Mouse (Mus musculus) limb, embryonic 13.5 days (tissue): ENCODE results near the gene Vamp4. TPM values are rescaled to one million over a fixed set of nuclear protein-coding genes. Genes with fewer than 3 reads are reported as not detected.
"Not testable (repeated sequence)": the region's sequence is repeated elsewhere in the genome, so short reads cannot be mapped to it uniquely, and the experiment has no call there.

Source experiments
- ATAC-seq: fragments of 200-750 bp; cut with Nextera tagmentation; 2 replicates; pipeline ENCODE4 v1.8.0; 2017; ENCODE audit warnings: low read depth, moderate number of reproducible peaks, moderate TSS enrichment; ENCODE audit not compliant: low FRiP score
- H3K27ac ChIP-seq: fragments of 300-500 bp; sonication (generic); 2 replicates; pipeline ENCODE4 v1.5.1; 2015; ENCODE audit warnings: inconsistent platforms, mild to moderate bottlenecking, moderate library complexity
- H3K27me3 ChIP-seq: fragments of 300-500 bp; sonication (generic); 2 replicates; pipeline ENCODE4 v1.6.1; 2015; ENCODE audit warnings: mild to moderate bottlenecking, inconsistent platforms
- H3K36me3 ChIP-seq: fragments of 300-500 bp; sonication (generic); 2 replicates; pipeline ENCODE4 v1.6.1; 2015; ENCODE audit warnings: inconsistent platforms, mild to moderate bottlenecking, moderate library complexity
- H3K4me1 ChIP-seq: fragments of 300-500 bp; sonication (generic); 2 replicates; pipeline ENCODE4 v1.6.1; 2015; ENCODE audit warnings: inconsistent platforms
- H3K4me2 ChIP-seq: fragments of 300-500 bp; sonication (generic); replicated peaks from 2 replicates; pipeline ENCODE4 v1.6.1; 2015; ENCODE audit warnings: inconsistent platforms, mild to moderate bottlenecking, moderate library complexity
- H3K4me3 ChIP-seq: fragments of 300-500 bp; sonication (generic); 2 replicates; pipeline ENCODE4 v1.5.1; 2015; ENCODE audit warnings: moderate library complexity, mild to moderate bottlenecking, inconsistent platforms
- H3K9ac ChIP-seq: fragments of 300-500 bp; sonication (generic); 2 replicates; pipeline ENCODE4 v1.6.1; 2015; ENCODE audit warnings: mild to moderate bottlenecking, inconsistent platforms
- H3K9me3 ChIP-seq: fragments of 300-500 bp; sonication (generic); 2 replicates; pipeline ENCODE4 v1.6.1; 2016; ENCODE audit warnings: inconsistent platforms
- WGBS: fragments of 180-500 bp; shearing (Covaris S2); methylation state at CpG from one replicate; pipeline ENCODE4 v1.1.7; 2015; 5-methylcytosine and 5-hydroxymethylcytosine counted together
- polyA plus RNA-seq: library from polyadenylated mRNA; unstranded; fragments of >200 nt; fragmentation: Nextera tagmentation; extraction: Ambion mirVana; gene quantifications from 2 replicates; pipeline ENCODE4 v1.2.1, GENCODE M21; 2015

Vamp4 gene
- polyA plus RNA-seq, 1 experiment from 2014 or later = 88.7 TPM

GRCm38 (mm10) chr1:162635291-162635931 is 65.1 kb downstream of the Vamp4 start:
- not testable (repeated sequence) for H3K4me3 ChIP-seq, H3K36me3 ChIP-seq, H3K4me2 ChIP-seq, H3K27ac ChIP-seq, ATAC-seq, H3K4me1 ChIP-seq, H3K9me3 ChIP-seq, H3K27me3 ChIP-seq, H3K9ac ChIP-seq
- WGBS = 29% methylated on average over 1 of the region's 1 CpGs

- Histone ChIP-seq H3K4me1 (no peaks in the 10 kb centered on the region), H3K9ac (no peak overlapping the region), H3K27me3 (no peaks in the 10 kb centered on the region), H3K36me3 (no peaks in the 10 kb centered on the region), H3K4me3 (no peak overlapping the region), H3K4me2 (no peak overlapping the region), H3K27ac (no peak overlapping the region), H3K9me3 (no peaks in the 10 kb centered on the region)
- no peak for ATAC-seq
- WGBS = 66% methylated on average over 3 of the region's 3 CpGs
Measured at GRCm38 (mm10) chr1:162636516-162636915, 66.2 kb downstream of the Vamp4 start.

- Histone ChIP-seq H3K4me3 (no peak overlapping the region), H3K4me1 (no peaks in the 10 kb centered on the region), H3K9ac (no peak overlapping the region), H3K4me2 (no peak overlapping the region), H3K27me3 (no peaks in the 10 kb centered on the region), H3K9me3 (no peaks in the 10 kb centered on the region), H3K36me3 (no peaks in the 10 kb centered on the region), H3K27ac (no peak overlapping the region)
- 90% methylated on average over 4 of the region's 4 CpGs for WGBS
- no peak for ATAC-seq
Measured at GRCm38 (mm10) chr1:162638535-162638934, 68.2 kb downstream of the Vamp4 start.

- no peak within 1 kb of the TSS for H3K9ac ChIP-seq
- ATAC-seq = no peak
- 0 out of 2 replicates have a peak, but pooled peaks cover 5% of the 10 kb centered on the region for H3K4me1 ChIP-seq
- H3K4me3 ChIP-seq = no peak within 1 kb of the TSS
- H3K4me2 ChIP-seq = no peak within 1 kb of the TSS
- no peaks in the 10 kb centered on the region for H3K27me3 ChIP-seq
- H3K27ac ChIP-seq = no peak within 1 kb of the TSS
- H3K9me3 ChIP-seq = no peaks in the 10 kb centered on the region
- 86% methylated on average over 10 of the region's 10 CpGs for WGBS
- H3K36me3 ChIP-seq = no peaks in the 10 kb centered on the region
Measured at GRCm38 (mm10) chr1:162639051-162639750, 68.9 kb downstream of the Vamp4 start, which contains the start of gene Myoc. Myoc (plus strand) TSS chr1:162639155.

GRCm38 (mm10) chr1:162639861-162640260 is 69.5 kb downstream of the Vamp4 start:
- no peaks in the 10 kb centered on the region for H3K36me3 ChIP-seq
- H3K4me3 ChIP-seq = no peak overlapping the region
- no peaks in the 10 kb centered on the region for H3K9me3 ChIP-seq
- ATAC-seq = no peak
- WGBS = 90% methylated on average over 1 of the region's 1 CpGs
- no peak overlapping the region for H3K4me2 ChIP-seq
- H3K27me3 ChIP-seq = no peaks in the 10 kb centered on the region
- H3K4me1 ChIP-seq = 0 out of 2 replicates have a peak, but pooled peaks cover 5% of the 10 kb centered on the region
- no peak overlapping the region for H3K9ac ChIP-seq
- H3K27ac ChIP-seq = no peak overlapping the region

- Histone ChIP-seq H3K4me3 (no peak overlapping the region), H3K27me3 (no peaks in the 10 kb centered on the region), H3K9ac (no peak overlapping the region), H3K4me2 (no peak overlapping the region), H3K27ac (no peak overlapping the region), H3K9me3 (no peaks in the 10 kb centered on the region), H3K36me3 (no peaks in the 10 kb centered on the region), H3K4me1 (0 out of 2 replicates have a peak, but pooled peaks cover 5% of the 10 kb centered on the region)
- 80% methylated on average over 3 of the region's 3 CpGs for WGBS
- ATAC-seq = no peak
Measured at GRCm38 (mm10) chr1:162642591-162642990, 72.3 kb downstream of the Vamp4 start.

GRCm38 (mm10) chr1:162643752-162644151 is 73.4 kb downstream of the Vamp4 start:
- Histone ChIP-seq H3K27ac (no peak overlapping the region), H3K4me3 (no peak overlapping the region), H3K27me3 (no peaks in the 10 kb centered on the region), H3K9me3 (no peaks in the 10 kb centered on the region), H3K4me1 (0 out of 2 replicates have a peak, but pooled peaks cover 5% of the 10 kb centered on the region), H3K4me2 (no peak overlapping the region), H3K36me3 (no peaks in the 10 kb centered on the region), H3K9ac (no peak overlapping the region)
- 32% methylated on average over 4 of the region's 4 CpGs for WGBS
- ATAC-seq = no peak

- H3K4me2 ChIP-seq = no peak overlapping the region
- WGBS = 81% methylated on average over 10 of the region's 10 CpGs
- no peaks in the 10 kb centered on the region for H3K9me3 ChIP-seq
- no peak overlapping the region for H3K27ac ChIP-seq
- peaks cover 8% of the 10 kb centered on the region; the same call in 1 of the 2 replicates for H3K4me1 ChIP-seq
- no peaks in the 10 kb centered on the region for H3K36me3 ChIP-seq
- H3K27me3 ChIP-seq = no peaks in the 10 kb centered on the region
- H3K4me3 ChIP-seq = no peak overlapping the region
- no peak overlapping the region for H3K9ac ChIP-seq
- ATAC-seq = no peak
Measured at GRCm38 (mm10) chr1:162646083-162646686, 75.9 kb downstream of the Vamp4 start.

- Histone ChIP-seq H3K36me3 (no peaks in the 10 kb centered on the region), H3K27me3 (no peaks in the 10 kb centered on the region), H3K27ac (no peak overlapping the region), H3K9me3 (no peaks in the 10 kb centered on the region), H3K4me1 (peaks cover 8% of the 10 kb centered on the region; the same call in 1 of the 2 replicates), H3K4me2 (no peak overlapping the region), H3K9ac (no peak overlapping the region), H3K4me3 (no peak overlapping the region)
- 92% methylated on average over 14 of the region's 14 CpGs for WGBS
- no peak for ATAC-seq
Measured at GRCm38 (mm10) chr1:162648416-162648815, 78.1 kb downstream of the Vamp4 start.

Other genes with a start within 250 kb of the Vamp4 start
- gene Dnm3, start 92.5 kb upstream of the Vamp4 start, polyA plus RNA-seq = 28.0 and 32.3 TPM in 2 replicates
- 31.4 and 31.8 TPM in 2 replicates for gene Mettl13, start 22.0 kb upstream of the Vamp4 start, polyA plus RNA-seq
- gene Myoc, start 68.6 kb downstream of the Vamp4 start, polyA plus RNA-seq = 0.06 and 0.11 TPM in 2 replicates
- gene Myocos, start 87.7 kb downstream of the Vamp4 start, polyA plus RNA-seq = not detected in 2 replicates
- 194 and 195 TPM in 2 replicates for gene Prrc2c, start 170.0 kb downstream of the Vamp4 start, polyA plus RNA-seq
- gene Fmo4, start 243.5 kb downstream of the Vamp4 start, polyA plus RNA-seq = 0.23 and 0.51 TPM in 2 replicates